Mouse (Mus musculus) cortical plate, adult 2 months (tissue): ENCODE measurements at regions not wholly inside any gene's neighbourhood (a gene's known extent, or its start where the extent isn't known, plus 50 kb on each side); places are given as distances from the start of the nearest gene placed in this dataset.

Source experiments
- CTCF ChIP-seq: fragments of 200-500 bp; IDR thresholded peaks from 2 replicates; pipeline ENCODE4 v1.5.1; 2011; ENCODE audit warnings: mild to moderate bottlenecking, control low read depth, low read length; ENCODE audit not compliant: insufficient read depth; ENCODE audit errors: extremely low read depth
- POLR2A ChIP-seq: fragments of 200-500 bp; IDR thresholded peaks from 2 replicates; pipeline ENCODE4 v1.6.1; 2011; ENCODE audit warnings: mild to moderate bottlenecking, low read length, control low read depth; ENCODE audit not compliant: insufficient read depth; ENCODE audit errors: extremely low read depth

DNA sequence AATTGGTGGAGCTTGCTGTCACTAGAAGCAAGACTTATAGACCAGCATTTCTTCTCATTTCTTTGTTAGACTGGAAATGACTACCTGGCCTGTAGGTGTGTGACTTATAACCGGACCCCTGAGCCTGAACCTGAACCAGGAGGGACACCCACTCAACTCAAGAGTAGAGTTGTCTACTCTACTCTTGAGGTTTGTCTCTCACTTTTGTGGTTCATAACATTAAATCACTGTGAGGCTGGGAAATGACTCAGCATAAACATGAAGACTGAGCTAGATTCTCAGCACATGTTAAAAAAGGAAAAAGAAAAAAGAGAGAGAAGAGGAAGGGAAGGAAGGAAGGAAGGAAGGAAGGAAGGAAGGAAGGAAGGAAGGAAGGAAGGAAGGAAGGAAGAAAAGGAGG is 92.8 kb upstream of the Far2 start:
- TF ChIP-seq POLR2A (no peak), CTCF (no peak)
